Mouse (Mus musculus): ENCODE measurements around the gene Dmd.

- no peak for TF ChIP-seq POLR2A (IDR thresholded peaks at IDR 0.05; ENCODE audit: borderline replicate concordance, extremely low read depth, insufficient read depth, insufficient read length, poor library complexity, severe bottlenecking)
- TF ChIP-seq CTCF (IDR thresholded peaks at IDR 0.05; ENCODE audit: borderline replicate concordance, extremely low read depth, insufficient read depth, insufficient read length): no peak
These were observed 2258.3 kb downstream of the Dmd start for GRCm38 (mm10) chrX:85207001-85207400.
